Mouse (Mus musculus): ENCODE data around the gene Oxct1. TPM values are rescaled to one million over a fixed set of nuclear protein-coding genes. Genes with fewer than 3 reads are reported as not detected.

The Oxct1 gene
- polyA plus RNA-seq, 1 experiment, result 37.6 TPM

GRCm38 (mm10) chr15:3994852-3995447 is 31.2 kb upstream of the Oxct1 start:
- Histone ChIP-seq H3K4me3 (ENCODE audit: control insufficient read depth, low read depth, low read length) (peak overlapping the region; percentile 94), H3K4me1 (ENCODE audit: control insufficient read depth, insufficient read depth, low read length) (no peaks in the 10 kb centered on the region), H3K36me3 (ENCODE audit: control insufficient read depth, insufficient read depth, low read length) (no peaks in the 10 kb centered on the region; the same call in 1 of the 2 replicates), H3K27ac (ENCODE audit: control insufficient read depth, insufficient read depth, low read depth, low read length) (peak overlapping the region; percentile 95), H3K27me3 (ENCODE audit: control insufficient read depth, insufficient read depth, low read length) (no peaks in the 10 kb centered on the region)
- TF ChIP-seq POLR2A (IDR thresholded peaks at IDR 0.05; ENCODE audit: control insufficient read depth, low read depth, low read length) (no peak), CTCF (IDR thresholded peaks at IDR 0.05; ENCODE audit: control insufficient read depth, insufficient read depth, insufficient replicate concordance, low read depth, low read length) (no peak)

DNA sequence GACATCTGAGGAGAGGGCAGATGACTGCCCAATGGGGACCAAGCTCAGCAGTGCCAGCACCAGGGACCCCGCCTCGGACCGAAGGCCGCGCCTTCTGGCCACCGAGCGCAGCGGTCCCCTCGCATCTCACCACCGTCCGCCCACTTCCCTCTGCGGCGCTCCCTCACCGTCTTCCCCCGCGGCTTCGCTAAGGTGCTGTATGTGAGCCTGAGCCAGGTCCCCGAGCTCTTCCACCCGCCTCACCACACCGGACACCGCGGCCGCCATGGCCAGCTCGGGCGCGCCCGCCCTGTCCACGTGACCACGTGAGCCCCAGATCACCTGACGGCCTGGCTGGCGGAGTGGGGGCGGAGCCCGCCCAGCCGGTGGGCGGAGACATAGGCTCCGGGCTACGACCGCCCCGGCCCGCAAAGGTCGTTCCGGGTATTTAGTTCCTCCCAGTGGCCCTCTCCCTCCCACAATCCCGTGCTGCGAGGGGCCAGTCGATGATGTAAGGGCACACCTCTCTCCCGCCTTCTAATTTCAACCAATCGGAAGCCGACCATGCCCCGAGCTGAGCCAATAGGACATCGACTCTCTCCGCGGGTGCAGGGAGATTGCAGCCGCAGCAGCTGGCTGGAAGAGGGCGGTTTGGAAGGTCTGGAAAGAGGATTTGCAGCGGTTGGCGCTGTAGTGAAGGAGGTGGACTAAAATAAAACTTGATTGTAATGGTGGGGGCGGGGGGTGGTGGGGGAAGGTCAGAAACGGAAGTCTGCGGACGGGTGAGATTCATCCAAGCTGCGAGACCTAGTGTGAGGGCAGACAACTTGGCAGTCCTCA is 30.5 kb upstream of the Oxct1 start, which contains the start of gene AW549877:
AW549877 (minus strand) TSS at position 297 of the 819 bp plus-strand sequence.
- Histone ChIP-seq H3K36me3 (ENCODE audit: control insufficient read depth, insufficient read depth, low read length) (no peaks in the 10 kb centered on the region; the same call in 1 of the 2 replicates), H3K4me3 (ENCODE audit: control insufficient read depth, low read depth, low read length) (peak within 1 kb of the TSS; percentile 94), H3K27ac (ENCODE audit: control insufficient read depth, insufficient read depth, low read depth, low read length) (peak within 1 kb of the TSS; percentile 98), H3K27me3 (ENCODE audit: control insufficient read depth, insufficient read depth, low read length) (no peaks in the 10 kb centered on the region), H3K4me1 (ENCODE audit: control insufficient read depth, insufficient read depth, low read length) (no peaks in the 10 kb centered on the region)
- no peak for TF ChIP-seq CTCF (IDR thresholded peaks at IDR 0.05; ENCODE audit: control insufficient read depth, insufficient read depth, insufficient replicate concordance, low read depth, low read length)
- peak; percentile 97 for TF ChIP-seq POLR2A (IDR thresholded peaks at IDR 0.05; ENCODE audit: control insufficient read depth, low read depth, low read length)

DNA sequence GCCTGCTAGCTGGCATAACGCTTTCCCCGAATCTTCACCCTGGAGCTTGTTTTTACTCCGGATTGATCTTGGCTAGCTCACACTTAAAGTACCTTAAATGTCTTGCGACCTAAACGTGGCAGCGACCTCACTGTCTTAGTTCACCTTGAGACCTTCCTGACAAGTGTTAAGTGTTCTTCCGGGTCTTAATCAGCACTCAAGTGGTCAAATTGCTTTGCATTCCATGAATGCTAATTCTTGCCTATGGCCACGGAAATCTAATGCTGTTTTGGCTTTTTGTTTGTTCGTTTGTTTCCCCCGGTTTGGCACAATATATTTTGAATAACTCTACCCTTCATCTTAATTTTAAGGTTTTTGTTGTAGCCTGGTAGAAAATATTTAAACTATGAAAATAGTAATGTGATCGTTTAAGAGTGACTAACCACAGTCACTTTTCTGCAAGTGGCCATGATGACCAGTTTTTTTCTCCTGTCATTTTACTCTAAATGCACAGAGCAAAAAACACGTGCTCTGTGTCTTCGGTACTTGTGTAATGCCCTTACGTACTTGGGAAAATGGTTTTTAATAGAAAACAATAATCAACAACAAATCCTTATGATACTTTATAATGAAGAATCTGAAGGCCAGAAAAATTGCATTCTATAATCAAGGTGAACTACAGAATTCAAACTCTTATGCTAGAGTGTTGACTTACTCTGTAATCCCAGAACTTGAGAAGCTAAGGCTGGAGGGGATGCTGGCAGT is 29.7 kb upstream of the Oxct1 start:
- H3K27ac ChIP-seq (ENCODE audit: control insufficient read depth, insufficient read depth, low read depth, low read length), result peak overlapping the region; percentile 98

GRCm38 (mm10) chr15:3999144-3999543 is 27.0 kb upstream of the Oxct1 start:
- no peaks in the 10 kb centered on the region for H3K36me3 ChIP-seq (ENCODE audit: control insufficient read depth, insufficient read depth, low read length)
- H3K27ac ChIP-seq (ENCODE audit: control insufficient read depth, insufficient read depth, low read depth, low read length), result no peak overlapping the region
- H3K27me3 ChIP-seq (ENCODE audit: control insufficient read depth, insufficient read depth, low read length), result no peaks in the 10 kb centered on the region
- H3K4me1 ChIP-seq (ENCODE audit: control insufficient read depth, insufficient read depth, low read length), result no peaks in the 10 kb centered on the region
- no peak overlapping the region for H3K4me3 ChIP-seq (ENCODE audit: control insufficient read depth, low read depth, low read length)
- no peak for TF ChIP-seq CTCF (IDR thresholded peaks at IDR 0.05; ENCODE audit: control insufficient read depth, insufficient read depth, insufficient replicate concordance, low read depth, low read length)
- no peak for TF ChIP-seq POLR2A (IDR thresholded peaks at IDR 0.05; ENCODE audit: control insufficient read depth, low read depth, low read length)

More for the DNA sequence above, 29.7 kb upstream of the Oxct1 start:
- H3K4me3 ChIP-seq (ENCODE audit: control insufficient read depth, low read depth, low read length), result peak overlapping the region; percentile 94
- no peaks in the 10 kb centered on the region for H3K4me1 ChIP-seq (ENCODE audit: control insufficient read depth, insufficient read depth, low read length)
- H3K27me3 ChIP-seq (ENCODE audit: control insufficient read depth, insufficient read depth, low read length), result no peaks in the 10 kb centered on the region
- no peaks in the 10 kb centered on the region; the same call in 1 of the 2 replicates for H3K36me3 ChIP-seq (ENCODE audit: control insufficient read depth, insufficient read depth, low read length)
- TF ChIP-seq CTCF (IDR thresholded peaks at IDR 0.05; ENCODE audit: control insufficient read depth, insufficient read depth, insufficient replicate concordance, low read depth, low read length), result no peak
- TF ChIP-seq POLR2A (IDR thresholded peaks at IDR 0.05; ENCODE audit: control insufficient read depth, low read depth, low read length), result no peak

DNA sequence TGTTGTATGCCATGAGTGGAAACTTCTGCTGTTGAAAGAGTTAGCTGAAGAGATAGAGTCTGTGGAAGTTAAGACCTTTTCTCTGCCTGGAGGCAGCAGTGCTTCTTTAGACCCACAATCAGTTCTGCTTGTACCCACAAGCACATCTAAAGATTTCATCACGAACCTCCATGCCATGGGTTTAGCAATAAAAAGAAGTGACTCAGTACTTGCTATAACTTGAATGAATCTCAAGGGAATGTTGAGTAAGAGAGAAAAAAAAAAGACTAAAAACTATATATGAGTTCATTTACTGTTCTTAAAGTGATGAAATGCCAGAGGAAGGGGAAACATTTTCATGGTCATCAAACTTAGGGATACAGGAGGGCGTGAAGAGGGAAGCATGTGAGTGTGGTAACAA is 25.6 kb upstream of the Oxct1 start:
- no peaks in the 10 kb centered on the region for H3K36me3 ChIP-seq (ENCODE audit: control insufficient read depth, insufficient read depth, low read length)
- H3K4me3 ChIP-seq (ENCODE audit: control insufficient read depth, low read depth, low read length), result no peak overlapping the region
- no peak for TF ChIP-seq CTCF (IDR thresholded peaks at IDR 0.05; ENCODE audit: control insufficient read depth, insufficient read depth, insufficient replicate concordance, low read depth, low read length)
- no peak for TF ChIP-seq POLR2A (IDR thresholded peaks at IDR 0.05; ENCODE audit: control insufficient read depth, low read depth, low read length)
- H3K4me1 ChIP-seq (ENCODE audit: control insufficient read depth, insufficient read depth, low read length), result no peaks in the 10 kb centered on the region
- no peaks in the 10 kb centered on the region for H3K27me3 ChIP-seq (ENCODE audit: control insufficient read depth, insufficient read depth, low read length)
- no peak overlapping the region for H3K27ac ChIP-seq (ENCODE audit: control insufficient read depth, insufficient read depth, low read depth, low read length)

DNA sequence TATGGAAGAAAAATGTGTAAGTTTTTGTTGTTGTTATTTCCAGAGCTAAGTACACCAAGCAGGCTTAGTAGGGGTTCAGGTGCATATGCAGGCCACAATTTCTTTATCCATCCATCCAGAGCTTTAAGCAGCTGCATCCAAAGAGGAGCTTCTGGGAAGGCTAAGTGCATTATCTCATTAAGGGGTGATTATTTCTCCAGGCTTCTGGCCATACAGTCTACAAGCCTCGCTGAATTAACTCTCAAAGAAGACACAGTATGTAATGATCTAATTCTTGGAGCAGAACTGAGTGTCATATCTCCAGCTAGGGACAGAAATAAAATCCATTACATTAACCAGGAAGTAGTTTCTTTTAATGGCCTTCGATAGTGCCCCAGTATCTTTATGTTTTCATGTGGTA is 12.3 kb upstream of the Oxct1 start:
- TF ChIP-seq CTCF (IDR thresholded peaks at IDR 0.05; ENCODE audit: control insufficient read depth, insufficient read depth, insufficient replicate concordance, low read depth, low read length), result no peak
- TF ChIP-seq POLR2A (IDR thresholded peaks at IDR 0.05; ENCODE audit: control insufficient read depth, low read depth, low read length), result no peak
- no peak overlapping the region for H3K27ac ChIP-seq (ENCODE audit: control insufficient read depth, insufficient read depth, low read depth, low read length)
- no peaks in the 10 kb centered on the region for H3K27me3 ChIP-seq (ENCODE audit: control insufficient read depth, insufficient read depth, low read length)
- no peaks in the 10 kb centered on the region for H3K36me3 ChIP-seq (ENCODE audit: control insufficient read depth, insufficient read depth, low read length)
- H3K4me1 ChIP-seq (ENCODE audit: control insufficient read depth, insufficient read depth, low read length), result no peaks in the 10 kb centered on the region
- H3K4me3 ChIP-seq (ENCODE audit: control insufficient read depth, low read depth, low read length), result no peak overlapping the region

DNA sequence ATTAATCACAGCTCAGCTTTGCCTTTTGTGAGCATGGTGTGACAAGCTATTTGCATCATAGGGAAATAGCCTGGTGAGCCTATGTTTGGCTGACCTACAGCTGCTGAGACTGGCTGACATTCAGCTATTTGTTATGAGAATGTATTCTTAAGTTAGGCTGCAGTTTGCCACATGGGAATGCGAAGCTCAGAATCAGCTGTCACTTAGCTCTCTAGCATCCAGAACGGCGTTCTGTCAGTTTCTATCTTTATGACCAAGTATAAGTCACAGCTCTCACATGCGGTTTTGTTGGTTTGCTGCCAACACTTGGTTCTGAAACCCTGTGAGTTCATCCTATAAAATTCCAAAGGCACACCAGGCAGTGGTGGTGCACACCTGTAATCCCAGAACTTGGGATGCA is 5.5 kb upstream of the Oxct1 start:
- Histone ChIP-seq H3K27ac (ENCODE audit: control insufficient read depth, insufficient read depth, low read depth, low read length) (no peak overlapping the region), H3K4me1 (ENCODE audit: control insufficient read depth, insufficient read depth, low read length) (peaks cover 2% of the 10 kb centered on the region; the same call in 1 of the 2 replicates), H3K36me3 (ENCODE audit: control insufficient read depth, insufficient read depth, low read length) (no peaks in the 10 kb centered on the region), H3K4me3 (ENCODE audit: control insufficient read depth, low read depth, low read length) (no peak overlapping the region), H3K27me3 (ENCODE audit: control insufficient read depth, insufficient read depth, low read length) (no peaks in the 10 kb centered on the region)
- no peak for TF ChIP-seq CTCF (IDR thresholded peaks at IDR 0.05; ENCODE audit: control insufficient read depth, insufficient read depth, insufficient replicate concordance, low read depth, low read length)
- no peak for TF ChIP-seq POLR2A (IDR thresholded peaks at IDR 0.05; ENCODE audit: control insufficient read depth, low read depth, low read length)

Data from testis, adult 2 months (tissue).